Mouse (Mus musculus) inflammation-experienced regulatory T-cells (primary cell): ENCODE data around the gene Akr1c19. TPM values are rescaled to one million over a fixed set of nuclear protein-coding genes. Genes with fewer than 3 reads are reported as not detected.

Experiments used
- polyA plus RNA-seq, 2 experiments: library from polyadenylated mRNA; unstranded; fragments of 100-300 nt; shearing (Covaris generic); gene quantifications; one replicate each; pipeline ENCODE4 v1.2.1; 2017

Gene Akr1c19
- polyA plus RNA-seq: under 1 TPM; 0.05 to 0.15 TPM

DNA sequence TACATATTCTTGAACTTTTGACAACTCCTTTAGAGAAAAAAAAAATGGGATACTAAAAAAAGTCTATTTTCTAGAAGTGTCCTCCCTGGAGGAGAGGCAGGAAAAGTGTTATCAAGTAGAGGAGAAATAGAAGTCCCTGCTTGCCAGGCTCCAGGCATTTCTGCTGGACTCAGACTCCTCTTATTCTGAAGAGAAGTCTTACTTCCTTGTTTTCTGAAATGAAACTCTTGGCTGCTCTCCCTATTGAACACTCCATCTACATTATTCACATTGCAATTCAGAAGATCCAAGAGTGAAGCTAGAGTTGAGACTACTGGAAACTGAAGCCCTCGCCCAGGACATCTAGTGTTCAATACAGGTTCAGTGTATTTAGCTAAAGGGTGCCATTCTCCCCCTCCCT is at the start of gene Akr1c19:
TSS of gene Akr1c19 (plus strand) at position 260 of the 400 bp plus-strand sequence.

DNA sequence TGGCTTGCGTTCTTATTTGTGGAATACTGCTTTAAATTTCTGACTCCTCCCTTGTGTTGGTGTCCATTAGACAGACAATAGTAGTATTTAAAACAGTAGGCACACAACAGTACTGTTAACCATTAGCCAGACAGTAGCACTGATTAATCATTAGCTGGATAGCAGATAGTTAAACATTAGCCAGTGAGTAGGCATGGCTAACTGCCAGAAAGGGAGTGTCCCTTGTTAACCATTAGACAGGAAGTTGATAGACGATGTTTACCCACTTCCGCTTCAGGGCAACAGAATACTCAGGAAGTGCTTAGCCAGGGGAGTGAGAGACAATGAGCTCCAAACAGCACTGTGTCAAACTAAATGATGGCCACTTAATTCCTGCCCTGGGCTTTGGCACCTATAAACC is 37.6 kb upstream of the Akr1c19 start, which contains the start of gene Akr1c13:
TSS of gene Akr1c13 (plus strand) at position 247 of the 400 bp plus-strand sequence.

DNA sequence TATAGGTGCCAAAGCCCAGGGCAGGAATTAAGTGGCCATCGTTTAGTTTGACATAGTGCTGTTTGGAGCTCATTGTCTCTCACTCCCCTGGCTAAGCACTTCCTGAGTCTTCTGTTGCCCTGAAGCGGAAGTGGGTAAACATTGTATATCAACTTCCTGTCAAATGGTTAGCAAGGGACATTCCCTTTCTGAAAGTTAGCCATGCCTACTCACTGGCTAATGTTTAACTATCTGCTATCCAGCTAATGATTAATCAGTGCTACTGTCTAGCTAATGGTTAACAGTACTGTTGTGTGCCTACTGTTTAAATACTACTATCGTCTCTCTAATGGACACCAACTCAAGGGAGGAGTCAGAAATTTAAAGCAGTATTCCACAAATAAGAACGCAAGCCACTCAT is 50.8 kb downstream of the Akr1c19 start, which contains the start of gene Akr1c12:
TSS of gene Akr1c12 (minus strand) at position 150 of the 400 bp plus-strand sequence.

Other genes starting within 250 kb of the Akr1c19 start
- under 1 TPM; 0.19 to 0.72 TPM for gene Akr1c14, start 179.7 kb upstream of the Akr1c19 start, polyA plus RNA-seq
- gene Akr1c18, start 78.0 kb upstream of the Akr1c19 start, polyA plus RNA-seq: under 1 TPM in 1 of 2 experiments, not detected in 1; 0.34 TPM
- gene Akr1c13, start 37.5 kb upstream of the Akr1c19 start, polyA plus RNA-seq: 10 to 100 TPM; 30.7 to 72.6 TPM
- 10 to 100 TPM in 1 of 2 experiments, 1 to 10 TPM in 1; 3.9 to 26.3 TPM for gene Akr1c12, start 50.7 kb downstream of the Akr1c19 start, polyA plus RNA-seq
- not detected for gene Akr1c6, start 205.6 kb downstream of the Akr1c19 start, polyA plus RNA-seq